Mouse (Mus musculus): ENCODE data around the gene Catip. TPM values are rescaled to one million over a fixed set of nuclear protein-coding genes. Genes with fewer than 3 reads are reported as not detected.

Gene Catip
- polyA plus RNA-seq, 1 experiment from 2014 or later: not detected

- Histone ChIP-seq H3K27ac (ENCODE audit: low read depth) (peak overlapping the region; percentile 100), H3K36me3 (replicated peaks; ENCODE audit: insufficient read depth, low read length) (peaks cover 21% of the 10 kb centered on the region), H3K27me3 (ENCODE audit: insufficient read depth, low read length) (no peaks in the 10 kb centered on the region), H3K9ac (replicated peaks) (peak overlapping the region; percentile 100), H3K9me3 (ENCODE audit: low read length) (no peaks in the 10 kb centered on the region), H3K4me1 (ENCODE audit: insufficient read depth) (peaks cover 48% of the 10 kb centered on the region), H3K4me2 (ENCODE audit: low read depth, low read length) (peak overlapping the region; percentile 93), H3K4me3 (ENCODE audit: low read depth, low read length) (peak overlapping the region; percentile 97)
- DNase-seq (peak; percentile 87), ATAC-seq (peak; percentile 58)
- TF ChIP-seq CTCF (IDR thresholded peaks at IDR 0.05; ENCODE audit: low read depth) (0 out of 2 replicates have a peak, but pooled peaks have one; percentile 14), EP300 (IDR thresholded peaks at IDR 0.05; ENCODE audit: low read depth) (no peak)
- WGBS (ENCODE audit: insufficient replicate concordance): under 1% methylated on average over 48 of the region's 63 CpGs
These were observed 30.0 kb downstream of the Catip start for GRCm38 (mm10) chr1:74391844-74392441.

DNA sequence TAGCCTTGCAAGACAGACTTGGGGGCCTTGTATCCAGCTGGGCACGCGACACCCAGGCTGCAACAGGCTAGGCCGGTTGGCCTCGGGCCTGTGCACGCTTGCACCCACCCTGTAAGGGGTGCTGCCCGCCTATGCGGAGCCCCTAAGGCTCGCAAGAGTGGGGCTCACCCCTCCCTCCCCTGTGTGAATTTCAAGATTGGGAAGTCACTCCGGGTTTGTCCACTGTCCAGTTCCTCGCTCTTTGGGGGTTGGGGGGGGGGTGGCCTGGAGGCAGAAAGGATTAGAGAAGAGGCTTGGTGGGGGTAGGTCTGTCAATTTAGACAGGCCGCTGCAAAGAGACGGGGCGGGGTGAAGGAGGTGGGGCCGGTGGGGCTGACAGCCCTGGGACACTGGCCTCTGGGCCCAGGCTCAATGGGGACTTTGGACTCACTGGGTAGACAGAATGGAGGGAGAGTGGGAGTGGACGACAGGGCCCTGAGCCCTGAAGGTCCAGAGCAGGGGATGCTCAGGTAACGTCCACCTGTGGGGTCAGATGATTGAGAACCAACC is 30.6 kb downstream of the Catip start:
- Histone ChIP-seq H3K9me3 (ENCODE audit: low read length) (no peaks in the 10 kb centered on the region), H3K36me3 (replicated peaks; ENCODE audit: insufficient read depth, low read length) (peaks cover 21% of the 10 kb centered on the region), H3K4me2 (ENCODE audit: low read depth, low read length) (peak overlapping the region; percentile 93), H3K27me3 (ENCODE audit: insufficient read depth, low read length) (no peaks in the 10 kb centered on the region), H3K27ac (ENCODE audit: low read depth) (peak overlapping the region; percentile 100), H3K4me1 (ENCODE audit: insufficient read depth) (peaks cover 46% of the 10 kb centered on the region), H3K9ac (replicated peaks) (peak overlapping the region; percentile 100), H3K4me3 (ENCODE audit: low read depth, low read length) (peak overlapping the region; percentile 97)
- DNase-seq (peak; percentile 79), ATAC-seq (peak; percentile 9)
- TF ChIP-seq CTCF (IDR thresholded peaks at IDR 0.05; ENCODE audit: low read depth): no peak
- TF ChIP-seq EP300 (IDR thresholded peaks at IDR 0.05; ENCODE audit: low read depth): no peak; the same call in 1 of the 2 replicates
- WGBS (ENCODE audit: insufficient replicate concordance): 4% methylated on average over 16 of the region's 16 CpGs

DNA sequence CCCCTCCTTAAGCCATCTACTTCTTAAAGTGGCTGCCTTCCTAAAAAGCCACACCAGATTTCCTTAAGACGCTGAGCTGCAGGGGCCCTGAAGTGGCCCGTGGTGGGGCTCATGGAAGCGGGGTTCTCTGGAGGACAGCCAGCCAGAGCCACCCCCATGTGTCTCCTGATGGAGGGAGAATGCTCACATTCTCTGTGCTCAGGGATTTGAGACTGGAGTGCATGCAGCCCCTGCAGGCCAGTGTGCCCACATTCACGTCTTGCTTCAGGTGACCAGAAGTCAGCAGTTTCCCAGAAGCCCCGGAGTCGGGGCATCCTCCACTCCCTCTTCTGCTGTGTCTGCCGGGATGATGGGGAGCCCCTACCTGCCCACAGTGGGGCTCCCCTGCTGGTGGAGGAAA is 31.1 kb downstream of the Catip start:
- Histone ChIP-seq H3K27me3 (ENCODE audit: insufficient read depth, low read length) (no peaks in the 10 kb centered on the region), H3K9me3 (ENCODE audit: low read length) (no peaks in the 10 kb centered on the region), H3K27ac (ENCODE audit: low read depth) (peak overlapping the region; percentile 100), H3K4me3 (ENCODE audit: low read depth, low read length) (peak overlapping the region; percentile 97), H3K4me2 (ENCODE audit: low read depth, low read length) (peak overlapping the region; percentile 93), H3K9ac (replicated peaks) (peak overlapping the region; percentile 100), H3K4me1 (ENCODE audit: insufficient read depth) (peaks cover 49% of the 10 kb centered on the region), H3K36me3 (replicated peaks; ENCODE audit: insufficient read depth, low read length) (peaks cover 21% of the 10 kb centered on the region)
- 37% methylated on average over 7 of the region's 7 CpGs for WGBS (ENCODE audit: insufficient replicate concordance)
- TF ChIP-seq EP300 (IDR thresholded peaks at IDR 0.05; ENCODE audit: low read depth): no peak
- no peak for TF ChIP-seq CTCF (IDR thresholded peaks at IDR 0.05; ENCODE audit: low read depth)
- DNase-seq (no peak), ATAC-seq (no peak)

DNA sequence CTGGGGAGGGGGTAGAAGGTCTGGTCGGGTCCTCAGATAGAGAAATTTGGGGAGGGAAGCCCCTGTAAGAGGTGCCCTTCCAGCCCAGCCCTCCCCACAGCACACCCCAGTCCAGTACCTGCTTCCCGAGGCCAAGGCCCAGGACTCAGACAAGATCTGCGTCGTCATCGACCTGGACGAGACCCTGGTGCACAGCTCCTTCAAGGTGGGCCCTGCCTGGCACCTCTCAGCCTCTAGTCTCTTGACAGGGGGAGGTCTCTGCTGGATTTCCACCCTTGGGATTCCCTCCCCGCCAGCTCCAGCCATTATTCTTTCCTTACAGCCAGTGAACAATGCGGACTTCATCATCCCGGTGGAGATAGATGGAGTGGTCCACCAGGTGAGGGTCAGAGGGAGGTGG is 31.8 kb downstream of the Catip start:
- no peak for TF ChIP-seq CTCF (IDR thresholded peaks at IDR 0.05; ENCODE audit: low read depth)
- no peak for TF ChIP-seq EP300 (IDR thresholded peaks at IDR 0.05; ENCODE audit: low read depth)
- 86% methylated on average over 9 of the region's 9 CpGs for WGBS (ENCODE audit: insufficient replicate concordance)
- Histone ChIP-seq H3K9me3 (ENCODE audit: low read length) (no peaks in the 10 kb centered on the region), H3K4me3 (ENCODE audit: low read depth, low read length) (no peak overlapping the region), H3K27me3 (ENCODE audit: insufficient read depth, low read length) (no peaks in the 10 kb centered on the region), H3K4me2 (ENCODE audit: low read depth, low read length) (peak overlapping the region; percentile 93), H3K9ac (replicated peaks) (no peak overlapping the region), H3K36me3 (replicated peaks; ENCODE audit: insufficient read depth, low read length) (peaks cover 21% of the 10 kb centered on the region), H3K4me1 (ENCODE audit: insufficient read depth) (peaks cover 52% of the 10 kb centered on the region), H3K27ac (ENCODE audit: low read depth) (0 out of 2 replicates have a peak overlapping the region, but pooled peaks have one; percentile 4)
- no peak for DNase-seq
- ATAC-seq: no peak

GRCm38 (mm10) chr1:74394311-74394710 is 32.4 kb downstream of the Catip start:
- no peak overlapping the region for H3K4me3 ChIP-seq (ENCODE audit: low read depth, low read length)
- peak overlapping the region; percentile 55; the same call in 1 of the 2 replicates for H3K27ac ChIP-seq (ENCODE audit: low read depth)
- ATAC-seq (no peak), DNase-seq (no peak)
- no peak overlapping the region for H3K4me2 ChIP-seq (ENCODE audit: low read depth, low read length)
- H3K4me1 ChIP-seq (ENCODE audit: insufficient read depth): peaks cover 52% of the 10 kb centered on the region
- peaks cover 21% of the 10 kb centered on the region for H3K36me3 ChIP-seq (replicated peaks; ENCODE audit: insufficient read depth, low read length)
- 84% methylated on average over 9 of the region's 9 CpGs for WGBS (ENCODE audit: insufficient replicate concordance)
- H3K9ac ChIP-seq (replicated peaks): no peak overlapping the region
- TF ChIP-seq EP300 (IDR thresholded peaks at IDR 0.05; ENCODE audit: low read depth) (no peak), CTCF (IDR thresholded peaks at IDR 0.05; ENCODE audit: low read depth) (no peak)
- H3K27me3 ChIP-seq (ENCODE audit: insufficient read depth, low read length): no peaks in the 10 kb centered on the region
- H3K9me3 ChIP-seq (ENCODE audit: low read length): no peaks in the 10 kb centered on the region

- DNase-seq: no peak
- no peaks in the 10 kb centered on the region for H3K27me3 ChIP-seq (ENCODE audit: insufficient read depth, low read length)
- no peaks in the 10 kb centered on the region for H3K9me3 ChIP-seq (ENCODE audit: low read length)
- peak overlapping the region; percentile 55; the same call in 1 of the 2 replicates for H3K27ac ChIP-seq (ENCODE audit: low read depth)
- H3K4me3 ChIP-seq (ENCODE audit: low read depth, low read length): no peak overlapping the region
- no peak overlapping the region for H3K4me2 ChIP-seq (ENCODE audit: low read depth, low read length)
- TF ChIP-seq EP300 (IDR thresholded peaks at IDR 0.05; ENCODE audit: low read depth) (no peak), CTCF (IDR thresholded peaks at IDR 0.05; ENCODE audit: low read depth) (no peak)
- H3K9ac ChIP-seq (replicated peaks): no peak overlapping the region
- ATAC-seq: no peak
- H3K4me1 ChIP-seq (ENCODE audit: insufficient read depth): peaks cover 46% of the 10 kb centered on the region
- H3K36me3 ChIP-seq (replicated peaks; ENCODE audit: insufficient read depth, low read length): peaks cover 21% of the 10 kb centered on the region
- 89% methylated on average over 15 of the region's 15 CpGs for WGBS (ENCODE audit: insufficient replicate concordance)
These were observed 33.0 kb downstream of the Catip start for GRCm38 (mm10) chr1:74394858-74395257.
